Mouse (Mus musculus): ENCODE results near the gene Anxa9. TPM values are rescaled to one million over a fixed set of nuclear protein-coding genes. Genes with fewer than 3 reads are reported as not detected.
A peak's percentile ranks its signal among the peaks of the same experiment; 100 is the strongest.

Anxa9 gene
- polyA plus RNA-seq, 1 experiment from 2014 or later = 0.60 TPM

DNA sequence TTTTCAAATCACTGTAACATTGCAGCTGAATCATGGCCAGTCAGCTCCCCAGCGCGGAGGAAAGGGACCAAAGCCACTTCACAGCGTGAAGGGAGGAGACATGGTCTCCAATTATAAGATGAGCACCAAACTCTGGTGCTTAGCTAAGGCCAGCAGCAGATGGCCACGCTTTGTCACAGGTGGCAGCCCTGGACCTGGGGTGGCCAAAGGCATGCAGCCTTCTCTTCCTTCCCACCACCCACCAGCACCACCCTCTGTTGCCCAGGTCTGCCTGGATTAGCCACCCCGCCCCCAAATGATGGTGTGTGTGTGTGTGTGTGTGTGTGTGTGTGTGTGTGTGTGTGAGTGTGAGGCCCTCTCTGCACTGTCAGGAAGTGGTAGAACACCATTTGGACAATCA is 33.5 kb downstream of the Anxa9 start:
- 0 out of 2 replicates have a peak, but pooled peaks have one; percentile 20 for ATAC-seq (replicated peaks; ENCODE audit: extremely low read depth, insufficient read depth, low FRiP score)
- WGBS = 87% methylated on average over 5 of the region's 5 CpGs

DNA sequence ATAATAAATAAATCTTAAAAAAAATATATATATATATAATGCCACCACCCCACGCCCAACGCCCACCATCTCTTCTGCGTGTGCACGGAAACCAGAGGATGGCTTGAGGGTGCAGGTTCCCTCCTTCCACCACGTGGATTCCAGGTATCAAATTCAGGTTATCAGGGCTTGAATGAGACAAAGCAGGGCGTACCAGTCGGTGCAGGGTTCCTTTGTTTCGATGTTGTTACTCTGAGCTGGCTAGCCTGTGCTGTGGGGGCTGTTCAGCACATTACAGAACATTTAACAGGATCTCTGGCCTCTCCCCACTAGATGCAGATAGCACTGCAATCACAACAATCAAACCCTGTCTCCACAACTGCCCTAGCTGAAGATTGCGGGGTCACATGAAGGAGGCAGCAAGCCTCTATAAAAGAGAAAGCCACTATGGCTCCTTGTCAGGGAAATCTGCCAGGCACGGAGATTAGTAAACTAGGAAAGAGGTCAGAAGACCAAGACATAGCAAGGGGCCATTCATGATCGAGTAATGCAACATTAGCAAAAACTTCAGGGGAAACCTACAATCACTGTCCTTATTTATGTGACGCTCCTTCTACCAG is 36.1 kb downstream of the Anxa9 start:
- Histone ChIP-seq H3K4me3 (ENCODE audit: low read length) (no peak overlapping the region), H3K9ac (ENCODE audit: low read length) (no peak overlapping the region), H3K4me1 (ENCODE audit: control insufficient read depth, insufficient read depth, low read length) (peaks cover 13% of the 10 kb centered on the region), H3K27ac (ENCODE audit: low read length) (no peak overlapping the region), H3K4me2 (ENCODE audit: low read depth, low read length) (no peak overlapping the region), H3K36me3 (ENCODE audit: control insufficient read depth, insufficient read depth) (peaks cover 10% of the 10 kb centered on the region), H3K9me3 (replicated peaks; ENCODE audit: control insufficient read depth, low read length) (no peaks in the 10 kb centered on the region), H3K27me3 (ENCODE audit: control insufficient read depth, insufficient read depth, low read length) (no peaks in the 10 kb centered on the region)
- ATAC-seq (replicated peaks; ENCODE audit: extremely low read depth, insufficient read depth, low FRiP score) = no peak
- 81% methylated on average over 12 of the region's 12 CpGs for WGBS

More for the DNA sequence above, 33.5 kb downstream of the Anxa9 start:
- Histone ChIP-seq H3K4me3 (ENCODE audit: low read length) (no peak overlapping the region), H3K4me2 (ENCODE audit: low read depth, low read length) (no peak overlapping the region), H3K9ac (ENCODE audit: low read length) (no peak overlapping the region), H3K4me1 (ENCODE audit: control insufficient read depth, insufficient read depth, low read length) (peaks cover 25% of the 10 kb centered on the region), H3K27ac (ENCODE audit: low read length) (no peak overlapping the region; the same call in 1 of the 2 replicates), H3K36me3 (ENCODE audit: control insufficient read depth, insufficient read depth) (no peaks in the 10 kb centered on the region), H3K27me3 (ENCODE audit: control insufficient read depth, insufficient read depth, low read length) (no peaks in the 10 kb centered on the region), H3K9me3 (replicated peaks; ENCODE audit: control insufficient read depth, low read length) (no peaks in the 10 kb centered on the region)

DNA sequence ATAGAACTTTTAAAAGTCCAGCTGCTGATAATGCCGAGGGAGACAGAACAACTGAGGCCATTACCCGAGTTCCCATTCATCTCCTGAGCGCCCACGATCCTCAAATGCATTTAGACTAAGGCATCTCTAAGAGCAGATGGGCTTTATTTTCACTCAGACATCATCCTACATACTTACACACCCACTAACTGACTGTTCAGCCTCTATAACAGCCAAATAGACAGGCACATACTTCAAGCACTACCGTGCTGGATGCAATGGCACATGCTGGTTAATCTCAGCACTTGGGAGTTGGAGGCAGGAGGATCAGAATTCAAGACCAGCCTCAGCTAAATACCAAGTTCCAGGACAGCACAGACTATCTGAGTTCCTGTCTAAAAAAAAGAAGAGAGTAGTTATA is 37.2 kb downstream of the Anxa9 start:
- WGBS = 77% methylated on average over 5 of the region's 5 CpGs
- peaks cover 8% of the 10 kb centered on the region for H3K4me1 ChIP-seq (ENCODE audit: control insufficient read depth, insufficient read depth, low read length)
- H3K27ac ChIP-seq (ENCODE audit: low read length) = no peak overlapping the region
- H3K9me3 ChIP-seq (replicated peaks; ENCODE audit: control insufficient read depth, low read length) = no peaks in the 10 kb centered on the region
- no peak for ATAC-seq (replicated peaks; ENCODE audit: extremely low read depth, insufficient read depth, low FRiP score)
- peaks cover 13% of the 10 kb centered on the region for H3K36me3 ChIP-seq (ENCODE audit: control insufficient read depth, insufficient read depth)
- no peak overlapping the region for H3K9ac ChIP-seq (ENCODE audit: low read length)
- no peak overlapping the region for H3K4me2 ChIP-seq (ENCODE audit: low read depth, low read length)
- no peaks in the 10 kb centered on the region for H3K27me3 ChIP-seq (ENCODE audit: control insufficient read depth, insufficient read depth, low read length)
- no peak overlapping the region for H3K4me3 ChIP-seq (ENCODE audit: low read length)

DNA sequence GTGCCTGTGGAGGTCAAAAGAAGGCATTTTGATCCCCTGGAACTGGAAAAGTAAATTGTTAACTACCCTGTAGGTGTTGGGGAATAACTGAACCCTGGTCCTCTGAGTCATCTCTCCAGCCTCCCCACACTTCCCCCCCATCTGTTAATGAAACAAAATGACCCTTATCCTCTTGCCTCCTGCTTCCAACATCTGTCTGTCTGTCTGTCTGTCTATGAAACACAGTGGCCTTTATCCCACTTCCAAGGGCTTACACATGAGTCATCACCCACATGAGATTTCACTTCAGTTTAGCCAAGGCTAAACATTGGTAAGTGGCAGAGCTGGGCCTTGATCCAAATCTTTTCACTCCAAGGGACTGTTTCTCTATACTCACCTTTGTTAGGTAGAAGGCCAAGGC is 39.1 kb downstream of the Anxa9 start:
- no peak overlapping the region for H3K4me3 ChIP-seq (ENCODE audit: low read length)
- H3K27ac ChIP-seq (ENCODE audit: low read length) = no peak overlapping the region
- H3K9ac ChIP-seq (ENCODE audit: low read length) = no peak overlapping the region
- H3K27me3 ChIP-seq (ENCODE audit: control insufficient read depth, insufficient read depth, low read length) = no peaks in the 10 kb centered on the region
- ATAC-seq (replicated peaks; ENCODE audit: extremely low read depth, insufficient read depth, low FRiP score) = no peak
- peaks cover 17% of the 10 kb centered on the region for H3K36me3 ChIP-seq (ENCODE audit: control insufficient read depth, insufficient read depth)
- H3K9me3 ChIP-seq (replicated peaks; ENCODE audit: control insufficient read depth, low read length) = no peaks in the 10 kb centered on the region
- H3K4me1 ChIP-seq (ENCODE audit: control insufficient read depth, insufficient read depth, low read length) = no peaks in the 10 kb centered on the region; the same call in 1 of the 2 replicates
- no peak overlapping the region for H3K4me2 ChIP-seq (ENCODE audit: low read depth, low read length)

DNA sequence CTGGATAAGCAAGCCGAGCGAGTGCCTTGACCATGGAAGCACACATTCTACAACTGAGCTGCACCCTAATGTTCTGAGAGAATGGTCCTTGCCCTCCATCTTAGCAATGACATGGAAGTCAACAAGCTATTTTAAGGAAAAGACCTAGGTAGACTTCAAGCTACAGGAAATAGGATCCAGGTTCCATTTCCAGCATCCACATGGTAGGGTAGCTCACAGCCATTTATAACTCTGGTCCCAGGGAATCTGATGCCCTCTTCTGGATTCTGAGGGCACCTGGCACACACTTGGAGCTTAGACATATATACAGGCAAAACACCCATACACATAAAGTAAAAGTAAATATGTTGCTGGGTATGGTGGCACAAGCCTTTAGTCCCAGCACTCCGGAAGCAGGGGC is 40.9 kb downstream of the Anxa9 start:
- no peak for ATAC-seq (replicated peaks; ENCODE audit: extremely low read depth, insufficient read depth, low FRiP score)
- Histone ChIP-seq H3K27me3 (ENCODE audit: control insufficient read depth, insufficient read depth, low read length) (no peaks in the 10 kb centered on the region), H3K9me3 (replicated peaks; ENCODE audit: control insufficient read depth, low read length) (no peaks in the 10 kb centered on the region), H3K9ac (ENCODE audit: low read length) (no peak overlapping the region), H3K27ac (ENCODE audit: low read length) (no peak overlapping the region), H3K4me1 (ENCODE audit: control insufficient read depth, insufficient read depth, low read length) (no peaks in the 10 kb centered on the region; the same call in 1 of the 2 replicates), H3K36me3 (ENCODE audit: control insufficient read depth, insufficient read depth) (peaks cover 27% of the 10 kb centered on the region), H3K4me3 (ENCODE audit: low read length) (no peak overlapping the region), H3K4me2 (ENCODE audit: low read depth, low read length) (no peak overlapping the region)
- 93% methylated on average over 3 of the region's 3 CpGs for WGBS

DNA sequence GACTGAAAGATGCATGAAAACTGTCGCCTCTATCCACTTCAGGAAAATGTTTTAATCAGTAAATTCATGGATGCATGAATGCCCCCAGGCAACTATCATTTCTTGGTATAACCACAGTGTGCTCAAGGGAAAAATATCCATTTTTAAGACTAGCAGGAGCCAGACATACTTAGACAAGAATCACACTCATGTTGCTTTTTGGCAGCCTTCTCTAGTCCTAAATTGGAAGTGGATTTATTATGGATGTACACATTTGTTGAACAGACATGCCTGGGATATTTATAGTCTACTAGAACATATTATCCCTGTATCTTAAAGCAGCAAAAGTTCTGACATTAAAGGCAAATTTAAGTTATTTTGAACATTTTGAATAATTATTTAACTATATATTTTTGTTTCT is 42.3 kb downstream of the Anxa9 start:
- Histone ChIP-seq H3K9me3 (replicated peaks; ENCODE audit: control insufficient read depth, low read length) (no peaks in the 10 kb centered on the region), H3K27ac (ENCODE audit: low read length) (no peak overlapping the region), H3K9ac (ENCODE audit: low read length) (no peak overlapping the region), H3K4me2 (ENCODE audit: low read depth, low read length) (no peak overlapping the region), H3K4me1 (ENCODE audit: control insufficient read depth, insufficient read depth, low read length) (no peaks in the 10 kb centered on the region), H3K4me3 (ENCODE audit: low read length) (no peak overlapping the region), H3K36me3 (ENCODE audit: control insufficient read depth, insufficient read depth) (peaks cover 30% of the 10 kb centered on the region), H3K27me3 (ENCODE audit: control insufficient read depth, insufficient read depth, low read length) (no peaks in the 10 kb centered on the region)
- 84% methylated on average over 1 of the region's 1 CpGs for WGBS
- ATAC-seq (replicated peaks; ENCODE audit: extremely low read depth, insufficient read depth, low FRiP score) = no peak

DNA sequence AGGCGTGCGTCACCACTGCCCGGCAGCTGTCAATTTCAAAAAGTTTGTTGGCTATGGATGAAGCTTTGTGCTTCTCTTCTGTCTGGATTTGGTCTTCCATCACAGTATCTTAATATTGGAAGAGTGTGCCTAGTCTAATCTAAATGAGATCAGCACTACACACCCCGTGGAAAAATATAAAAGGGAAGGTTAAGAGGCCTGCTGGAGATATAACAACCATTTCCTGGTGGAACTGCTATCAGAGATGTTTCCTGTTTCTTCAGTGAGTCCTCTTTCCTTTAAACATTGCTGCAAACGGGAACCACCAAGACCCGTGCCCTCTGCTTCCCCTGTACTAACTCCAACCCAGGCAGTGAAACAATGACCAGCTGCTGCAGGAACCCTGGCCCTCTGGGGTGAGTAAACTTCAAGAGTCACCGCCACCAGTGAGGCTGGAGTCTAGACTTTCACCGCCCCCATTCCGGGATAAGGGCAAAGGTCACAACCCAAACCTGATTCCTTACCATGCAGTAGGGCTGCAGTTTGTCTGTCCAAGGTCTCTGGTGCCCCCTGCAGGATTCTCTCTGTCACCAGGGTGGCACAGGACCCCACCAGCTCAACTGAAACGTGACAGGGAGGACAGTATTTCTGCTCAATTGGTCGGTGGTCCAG is 43.8 kb downstream of the Anxa9 start:
- 48% methylated on average over 11 of the region's 11 CpGs for WGBS
- Histone ChIP-seq H3K36me3 (ENCODE audit: control insufficient read depth, insufficient read depth) (peaks cover 44% of the 10 kb centered on the region), H3K9ac (ENCODE audit: low read length) (no peak overlapping the region), H3K4me1 (ENCODE audit: control insufficient read depth, insufficient read depth, low read length) (no peaks in the 10 kb centered on the region), H3K27ac (ENCODE audit: low read length) (no peak overlapping the region), H3K27me3 (ENCODE audit: control insufficient read depth, insufficient read depth, low read length) (no peaks in the 10 kb centered on the region), H3K4me3 (ENCODE audit: low read length) (no peak overlapping the region), H3K4me2 (ENCODE audit: low read depth, low read length) (no peak overlapping the region), H3K9me3 (replicated peaks; ENCODE audit: control insufficient read depth, low read length) (no peaks in the 10 kb centered on the region)
- no peak; the same call in 1 of the 2 replicates for ATAC-seq (replicated peaks; ENCODE audit: extremely low read depth, insufficient read depth, low FRiP score)

DNA sequence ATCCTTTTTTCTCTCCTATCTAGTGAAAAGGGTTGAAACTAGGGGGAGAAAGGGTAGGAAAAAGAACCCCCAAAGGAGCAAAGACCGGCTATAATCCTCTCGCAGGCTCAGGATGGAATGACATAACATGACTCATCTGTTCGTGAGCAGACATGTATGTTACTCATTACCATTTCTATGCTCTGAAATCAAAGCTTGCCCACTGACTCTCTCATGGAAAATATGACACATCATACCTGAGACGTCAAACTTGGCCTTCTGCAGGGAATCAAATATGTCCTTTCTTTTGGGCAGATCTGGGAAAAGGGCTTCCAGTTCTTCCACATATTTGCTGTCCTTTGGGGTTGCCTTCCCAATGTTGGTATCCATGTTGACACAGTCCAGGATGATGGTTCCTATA is 45.0 kb downstream of the Anxa9 start:
- Histone ChIP-seq H3K27ac (ENCODE audit: low read length) (no peak overlapping the region), H3K4me1 (ENCODE audit: control insufficient read depth, insufficient read depth, low read length) (no peaks in the 10 kb centered on the region), H3K9me3 (replicated peaks; ENCODE audit: control insufficient read depth, low read length) (no peaks in the 10 kb centered on the region), H3K4me2 (ENCODE audit: low read depth, low read length) (no peak overlapping the region), H3K36me3 (ENCODE audit: control insufficient read depth, insufficient read depth) (peaks cover 49% of the 10 kb centered on the region), H3K4me3 (ENCODE audit: low read length) (no peak overlapping the region), H3K27me3 (ENCODE audit: control insufficient read depth, insufficient read depth, low read length) (no peaks in the 10 kb centered on the region), H3K9ac (ENCODE audit: low read length) (no peak overlapping the region)
- WGBS = 85% methylated on average over 4 of the region's 4 CpGs
- no peak for ATAC-seq (replicated peaks; ENCODE audit: extremely low read depth, insufficient read depth, low FRiP score)

DNA sequence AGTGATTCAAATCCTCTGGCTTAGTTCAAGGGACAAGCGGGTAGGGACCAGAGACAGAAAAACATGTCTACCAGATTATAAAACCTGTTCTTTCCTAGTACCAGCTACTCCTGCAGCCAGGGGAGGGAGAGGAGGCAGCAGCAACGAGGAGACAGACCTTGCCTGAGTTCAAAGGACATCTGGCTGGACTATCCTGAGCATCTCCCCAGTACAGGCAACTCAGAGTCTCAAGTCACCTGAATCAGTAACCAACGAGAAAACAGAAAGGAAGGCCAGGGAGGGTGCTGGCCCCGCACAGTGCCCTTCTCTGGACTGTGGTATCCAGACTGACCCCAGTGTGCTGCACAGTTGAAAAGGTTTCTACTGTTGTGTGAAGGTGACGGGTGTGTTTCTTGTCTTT is 50.0 kb downstream of the Anxa9 start:
- no peak overlapping the region for H3K4me3 ChIP-seq (ENCODE audit: low read length)
- H3K4me1 ChIP-seq (ENCODE audit: control insufficient read depth, insufficient read depth, low read length) = no peaks in the 10 kb centered on the region
- H3K27ac ChIP-seq (ENCODE audit: low read length) = no peak overlapping the region
- no peak overlapping the region for H3K4me2 ChIP-seq (ENCODE audit: low read depth, low read length)
- no peaks in the 10 kb centered on the region for H3K9me3 ChIP-seq (replicated peaks; ENCODE audit: control insufficient read depth, low read length)
- 83% methylated on average over 5 of the region's 5 CpGs for WGBS
- H3K27me3 ChIP-seq (ENCODE audit: control insufficient read depth, insufficient read depth, low read length) = no peaks in the 10 kb centered on the region
- H3K36me3 ChIP-seq (ENCODE audit: control insufficient read depth, insufficient read depth) = peaks cover 51% of the 10 kb centered on the region
- no peak overlapping the region for H3K9ac ChIP-seq (ENCODE audit: low read length)
- no peak for ATAC-seq (replicated peaks; ENCODE audit: extremely low read depth, insufficient read depth, low FRiP score)
